ENCODE assay signal across 25 mouse cellular contexts in genomic region chr19:3320086-3320485, GRCm38 (mm10). TPM values are rescaled to one million over a fixed set of nuclear protein-coding genes. Genes with fewer than 3 reads are reported as not detected.
DNase-seq lines count a peak whose midpoint lies in the region; ATAC-seq and TF ChIP-seq lines count a peak whose summit lies in the region.
"Had no signal": no experiment of that assay in that cellular context is flagged by ENCODE, and none has a peak within 500 bp of the region (broad histone marks: within the 10 kb centered on the region; RNA-seq: fewer than 3 reads in every experiment).

No protein-coding gene starts in this region.

- ATAC-seq in kidney, embryonic 16.5 days (ENCODE audit: low FRiP score, low TSS enrichment), result no peak
- no peak for ATAC-seq in liver, embryonic 16.5 days (ENCODE audit: low read depth)
- ATAC-seq in stomach, postnatal 0 days (ENCODE audit: low FRiP score, low TSS enrichment), result peak; percentile 43
- no peak for ATAC-seq in hindbrain, embryonic 12.5 days (ENCODE audit: low FRiP score)
- ATAC-seq: forebrain, embryonic 16.5 days; inflammation-experienced regulatory T-cells, adult 6 months; midbrain, embryonic 16.5 days; Patski had no signal

- H3K9me3 ChIP-seq in kidney, embryonic 16.5 days (ENCODE audit: low read length), result no peaks in the 10 kb centered on the region
- H3K9me3 ChIP-seq in liver, embryonic 16.5 days (replicated peaks; ENCODE audit: control insufficient read depth, low read length), result no peaks in the 10 kb centered on the region
- H3K9me3 ChIP-seq in stomach, postnatal 0 days (ENCODE audit: control insufficient read depth, low read length), result no peaks in the 10 kb centered on the region
- H3K9me3 ChIP-seq in hindbrain, embryonic 12.5 days (replicated peaks), result no peaks in the 10 kb centered on the region
- H3K9me3 ChIP-seq: embryonic facial prominence, embryonic 13.5 days; heart, embryonic 13.5 days; hindbrain, embryonic 15.5 days; kidney, embryonic 15.5 days; limb, embryonic 10.5 days; limb, embryonic 15.5 days; lung, embryonic 15.5 days had no signal

- TF ChIP-seq EP300 in stomach, postnatal 0 days (optimal IDR thresholded peaks at IDR 0.05), result no peak

- H3K4me2 ChIP-seq in kidney, embryonic 16.5 days (replicated peaks; ENCODE audit: low read depth, low read length), result no peak overlapping the region
- H3K4me2 ChIP-seq in liver, embryonic 16.5 days (ENCODE audit: low read depth, low read length), result 0 out of 2 replicates have a peak overlapping the region, but pooled peaks have one; percentile 18
- H3K4me2 ChIP-seq in stomach, postnatal 0 days (replicated peaks; ENCODE audit: low read depth), result no peak overlapping the region
- H3K4me2 ChIP-seq in hindbrain, embryonic 12.5 days (replicated peaks), result no peak overlapping the region
- H3K4me2 ChIP-seq: embryonic facial prominence, embryonic 13.5 days; heart, embryonic 13.5 days; hindbrain, embryonic 15.5 days; kidney, embryonic 15.5 days; limb, embryonic 15.5 days; lung, embryonic 15.5 days; midbrain, embryonic 11.5 days had no signal

- no peak for TF ChIP-seq CTCF in testis, adult 2 months (IDR thresholded peaks at IDR 0.05; ENCODE audit: control insufficient read depth, insufficient read depth, insufficient replicate concordance, low read depth, low read length)
- TF ChIP-seq CTCF in stomach, postnatal 0 days (IDR thresholded peaks at IDR 0.05; ENCODE audit: low read depth), result no peak

- H3K4me1 ChIP-seq in kidney, embryonic 16.5 days (ENCODE audit: insufficient read depth, low read length), result peaks cover 22% of the 10 kb centered on the region
- peaks cover 24% of the 10 kb centered on the region for H3K4me1 ChIP-seq in testis, adult 2 months (ENCODE audit: control insufficient read depth, insufficient read depth, low read length)
- peaks cover 37% of the 10 kb centered on the region for H3K4me1 ChIP-seq in liver, embryonic 16.5 days (ENCODE audit: control insufficient read depth, low read depth, low read length)
- peaks cover 9% of the 10 kb centered on the region for H3K4me1 ChIP-seq in stomach, postnatal 0 days (replicated peaks; ENCODE audit: control insufficient read depth, insufficient read depth)
- H3K4me1 ChIP-seq in hindbrain, embryonic 12.5 days, result peaks cover 23% of the 10 kb centered on the region

- no peak overlapping the region for H3K4me3 ChIP-seq in kidney, embryonic 16.5 days (ENCODE audit: low read length)
- no peak overlapping the region for H3K4me3 ChIP-seq in testis, adult 2 months (ENCODE audit: control insufficient read depth, low read depth, low read length)
- H3K4me3 ChIP-seq in liver, embryonic 16.5 days (ENCODE audit: low read depth, low read length), result no peak overlapping the region
- no peak overlapping the region for H3K4me3 ChIP-seq in stomach, postnatal 0 days (ENCODE audit: low read depth, low read length)
- no peak overlapping the region for H3K4me3 ChIP-seq in hindbrain, embryonic 12.5 days
- H3K4me3 ChIP-seq: embryonic facial prominence, embryonic 13.5 days; heart, embryonic 13.5 days; hindbrain, embryonic 15.5 days; kidney, embryonic 15.5 days; limb, embryonic 10.5 days; limb, embryonic 15.5 days; lung, embryonic 15.5 days had no signal

- 76% methylated on average over 7 of the region's 7 CpGs for WGBS in kidney, embryonic 16.5 days
- WGBS in liver, embryonic 16.5 days (ENCODE audit: insufficient replicate concordance), result 51% methylated on average over 7 of the region's 7 CpGs
- 42% methylated on average over 7 of the region's 7 CpGs for WGBS in stomach, postnatal 0 days
- WGBS in hindbrain, embryonic 12.5 days, result 84% methylated on average over 7 of the region's 7 CpGs

- TF ChIP-seq POLR2A in testis, adult 2 months (IDR thresholded peaks at IDR 0.05; ENCODE audit: control insufficient read depth, low read depth, low read length), result no peak

- no peaks in the 10 kb centered on the region for H3K36me3 ChIP-seq in kidney, embryonic 16.5 days (ENCODE audit: insufficient read depth, low read length)
- no peaks in the 10 kb centered on the region for H3K36me3 ChIP-seq in testis, adult 2 months (ENCODE audit: control insufficient read depth, insufficient read depth, low read length)
- no peaks in the 10 kb centered on the region for H3K36me3 ChIP-seq in liver, embryonic 16.5 days (ENCODE audit: control insufficient read depth, insufficient read depth)
- no peaks in the 10 kb centered on the region for H3K36me3 ChIP-seq in stomach, postnatal 0 days (ENCODE audit: control insufficient read depth, insufficient read depth, low read length)
- no peaks in the 10 kb centered on the region for H3K36me3 ChIP-seq in hindbrain, embryonic 12.5 days
- H3K36me3 ChIP-seq: embryonic facial prominence, embryonic 13.5 days; heart, embryonic 13.5 days; hindbrain, embryonic 15.5 days; kidney, embryonic 15.5 days; limb, embryonic 10.5 days; limb, embryonic 15.5 days; lung, embryonic 15.5 days had no signal

- H3K9ac ChIP-seq in kidney, embryonic 16.5 days (replicated peaks; ENCODE audit: low read length), result no peak overlapping the region
- no peak overlapping the region for H3K9ac ChIP-seq in liver, embryonic 16.5 days (ENCODE audit: low read depth, low read length)
- no peak overlapping the region for H3K9ac ChIP-seq in stomach, postnatal 0 days (ENCODE audit: low read length)
- no peak overlapping the region for H3K9ac ChIP-seq in hindbrain, embryonic 12.5 days
- H3K9ac ChIP-seq: embryonic facial prominence, embryonic 13.5 days; heart, embryonic 13.5 days; hindbrain, embryonic 15.5 days; kidney, embryonic 15.5 days; limb, embryonic 15.5 days; lung, embryonic 15.5 days had no signal

- no peaks in the 10 kb centered on the region; the same call in 1 of the 2 replicates for H3K27me3 ChIP-seq in kidney, embryonic 16.5 days (ENCODE audit: insufficient read depth, low read length)
- H3K27me3 ChIP-seq in testis, adult 2 months (ENCODE audit: control insufficient read depth, insufficient read depth, low read length), result no peaks in the 10 kb centered on the region
- no peaks in the 10 kb centered on the region for H3K27me3 ChIP-seq in liver, embryonic 16.5 days (ENCODE audit: control insufficient read depth, insufficient read depth, low read depth, low read length)
- no peaks in the 10 kb centered on the region for H3K27me3 ChIP-seq in stomach, postnatal 0 days (ENCODE audit: control insufficient read depth, insufficient read depth, low read length)
- H3K27me3 ChIP-seq in hindbrain, embryonic 12.5 days, result peaks cover 48% of the 10 kb centered on the region
- H3K27me3 ChIP-seq: heart, embryonic 13.5 days; lung, embryonic 15.5 days had no signal

- no peak overlapping the region for H3K27ac ChIP-seq in kidney, embryonic 16.5 days (ENCODE audit: low read length)
- H3K27ac ChIP-seq in testis, adult 2 months (ENCODE audit: control insufficient read depth, insufficient read depth, low read depth, low read length), result peak overlapping the region; percentile 15; the same call in 1 of the 2 replicates
- no peak overlapping the region for H3K27ac ChIP-seq in liver, embryonic 16.5 days (ENCODE audit: low read length)
- peak overlapping the region; percentile 78 for H3K27ac ChIP-seq in stomach, postnatal 0 days (replicated peaks)
- H3K27ac ChIP-seq in hindbrain, embryonic 12.5 days, result no peak overlapping the region
- H3K27ac ChIP-seq: embryonic facial prominence, embryonic 13.5 days; heart, embryonic 13.5 days; hindbrain, embryonic 15.5 days; kidney, embryonic 15.5 days; limb, embryonic 10.5 days; limb, embryonic 15.5 days; lung, embryonic 15.5 days had no signal

- DNase-seq in kidney, adult 11 months, result peak; percentile 15
- no peak for DNase-seq in testis, postnatal 14 days (ENCODE audit: low spot score)
- DNase-seq in stomach, postnatal 0 days (ENCODE audit: low spot score), result peak; percentile 84
- no peak for DNase-seq in yolk sac, embryonic 10.5 days (ENCODE audit: low spot score)
- DNase-seq: cerebellum, adult 9-10 months; layer of hippocampus, postnatal 36 days; right cerebral cortex, postnatal 25 days; spleen, adult 18-20 months; thymus, postnatal 25 days had no signal

RNA-seq across cellular contexts. Expression of gene Cpt1a, which starts 2.0 kb away (rescaled TPM):
- 44.5 and 46.4 TPM in 2 replicates for polyA plus RNA-seq in kidney, embryonic 16.5 days (2015; fragmentation: Nextera tagmentation; extraction: Ambion mirVana)
- polyA plus RNA-seq in testis, adult 2 months (2012; rRNA removed), result 17.6 and 18.9 TPM in 2 replicates
- 7.6 and 9.5 TPM in 2 replicates for polyA plus RNA-seq in liver, embryonic 16.5 days (2015; fragmentation: Nextera tagmentation; extraction: Ambion mirVana)
- 59.5 and 62.0 TPM in 2 replicates for polyA plus RNA-seq in stomach, postnatal 0 days (2015; fragmentation: Nextera tagmentation; extraction: Ambion mirVana)
- polyA plus RNA-seq in hindbrain, embryonic 12.5 days (2016; fragmentation: Nextera tagmentation; extraction: Ambion mirVana), result 13.2 and 14.0 TPM in 2 replicates

RNA-seq across cellular contexts. Expression of gene Ighmbp2, which starts 37.3 kb away (rescaled TPM):
- 11.2 and 11.6 TPM in 2 replicates for polyA plus RNA-seq in kidney, embryonic 16.5 days (2015; fragmentation: Nextera tagmentation; extraction: Ambion mirVana)
- polyA plus RNA-seq in testis, adult 2 months (2012; rRNA removed), result 4.1 and 4.4 TPM in 2 replicates
- polyA plus RNA-seq in liver, embryonic 16.5 days (2015; fragmentation: Nextera tagmentation; extraction: Ambion mirVana), result 2.5 and 2.6 TPM in 2 replicates
- 3.9 and 4.0 TPM in 2 replicates for polyA plus RNA-seq in stomach, postnatal 0 days (2015; fragmentation: Nextera tagmentation; extraction: Ambion mirVana)
- polyA plus RNA-seq in hindbrain, embryonic 12.5 days (2016; fragmentation: Nextera tagmentation; extraction: Ambion mirVana), result 11.8 and 12.7 TPM in 2 replicates

RNA-seq across cellular contexts. Expression of gene Mrpl21, which starts 37.4 kb away (rescaled TPM):
- polyA plus RNA-seq in kidney, embryonic 16.5 days (2015; fragmentation: Nextera tagmentation; extraction: Ambion mirVana), result 117 and 125 TPM in 2 replicates
- 24.6 and 24.7 TPM in 2 replicates for polyA plus RNA-seq in testis, adult 2 months (2012; rRNA removed)
- 45.4 and 46.6 TPM in 2 replicates for polyA plus RNA-seq in liver, embryonic 16.5 days (2015; fragmentation: Nextera tagmentation; extraction: Ambion mirVana)
- 81.6 and 87.2 TPM in 2 replicates for polyA plus RNA-seq in stomach, postnatal 0 days (2015; fragmentation: Nextera tagmentation; extraction: Ambion mirVana)
- 110 and 114 TPM in 2 replicates for polyA plus RNA-seq in hindbrain, embryonic 12.5 days (2016; fragmentation: Nextera tagmentation; extraction: Ambion mirVana)

Comparison
In these comparisons a context has a peak if more than half of its experiments do, and no peak if none do; other contexts are left out.
1. DNase-seq: peak in kidney, adult 11 months (single experiment) and stomach, postnatal 0 days (single experiment); none in testis, postnatal 14 days (single experiment) and yolk sac, embryonic 10.5 days (single experiment).
2. H3K27ac ChIP-seq: peak in testis, adult 2 months (single experiment) and stomach, postnatal 0 days (single experiment); none in kidney, embryonic 16.5 days (single experiment), liver, embryonic 16.5 days (single experiment) and hindbrain, embryonic 12.5 days (single experiment).